Mouse (Mus musculus) intestine, embryonic 14.5 days (tissue): ENCODE results near the gene Olfr270. TPM values are rescaled to one million over a fixed set of nuclear protein-coding genes. Genes with fewer than 3 reads are reported as not detected.

ENCODE experiments used
- ATAC-seq: fragments of 200-750 bp; cut with Nextera tagmentation; replicated peaks from 2 replicates; pipeline ENCODE4 v1.8.0; 2017; ENCODE audit warnings: low read depth, moderate number of reproducible peaks, moderate TSS enrichment, moderate library complexity; ENCODE audit not compliant: low FRiP score, low TSS enrichment
- DNase-seq: peaks from one replicate; pipeline ENCODE4 v3.0.0-alpha.2; 2018; ENCODE audit warnings: low spot score
- H3K27ac ChIP-seq: fragments of 300-500 bp; sonication (generic); 2 replicates; pipeline ENCODE4 v1.5.1; 2014; ENCODE audit warnings: low read depth, mild to moderate bottlenecking, control low read depth
- H3K27me3 ChIP-seq: fragments of 300-500 bp; sonication (generic); replicated peaks from 2 replicates; pipeline ENCODE4 v1.6.1; 2014; ENCODE audit warnings: low read length, control low read depth; ENCODE audit not compliant: control insufficient read depth, insufficient read depth
- H3K36me3 ChIP-seq: fragments of 300-500 bp; sonication (generic); 2 replicates; pipeline ENCODE4 v1.6.1; 2014; ENCODE audit warnings: low read length, control low read depth; ENCODE audit not compliant: control insufficient read depth, insufficient read depth
- H3K4me1 ChIP-seq: fragments of 300-500 bp; sonication (generic); replicated peaks from 2 replicates; pipeline ENCODE4 v1.6.1; 2014; ENCODE audit warnings: low read length, control low read depth, mixed read lengths; ENCODE audit not compliant: control insufficient read depth, insufficient read depth
- H3K4me2 ChIP-seq: fragments of 300-500 bp; sonication (generic); 2 replicates; pipeline ENCODE4 v1.6.1; 2014; ENCODE audit warnings: low read length
- H3K4me3 ChIP-seq: fragments of 300-500 bp; sonication (generic); 2 replicates; pipeline ENCODE4 v1.5.1; 2014; ENCODE audit warnings: low read depth, low read length, control low read depth, mixed read lengths
- H3K9ac ChIP-seq: fragments of 300-500 bp; sonication (generic); 2 replicates; pipeline ENCODE4 v1.6.1; 2014; ENCODE audit warnings: mild to moderate bottlenecking, low read length
- H3K9me3 ChIP-seq: fragments of 300-500 bp; sonication (generic); 2 replicates; pipeline ENCODE4 v1.6.1; 2016; ENCODE audit warnings: low read length, control low read depth; ENCODE audit not compliant: control insufficient read depth
- WGBS: fragments of 180-500 bp; shearing (Covaris S2); extraction: QIAGEN DNeasy Blood & Tissue Kit; methylation state at CpG from one replicate; pipeline ENCODE4 v1.1.7; 2014; 5-methylcytosine and 5-hydroxymethylcytosine counted together
- polyA plus RNA-seq: library from polyadenylated mRNA; unstranded; fragments of >200 nt; fragmentation: Nextera tagmentation; extraction: Ambion mirVana; gene quantifications from 2 replicates; pipeline ENCODE4 v1.2.1, GENCODE M21; 2014

Olfr270 gene
- not detected in 2 replicates for polyA plus RNA-seq

- H3K36me3 ChIP-seq: no peaks in the 10 kb centered on the region
- no peaks in the 10 kb centered on the region for H3K4me1 ChIP-seq
- H3K4me2 ChIP-seq: no peak within 1 kb of the TSS
- no peak within 1 kb of the TSS for H3K9ac ChIP-seq
- no peak within 1 kb of the TSS for H3K27ac ChIP-seq
- DNase-seq (no peak), ATAC-seq (no peak)
- no peaks in the 10 kb centered on the region for H3K27me3 ChIP-seq
- no peaks in the 10 kb centered on the region for H3K9me3 ChIP-seq
- no peak within 1 kb of the TSS for H3K4me3 ChIP-seq
Observed at GRCm38 (mm10) chr4:52964247-52964646, at the start of gene Olfr270. Gene Olfr270 (plus strand): TSS chr4:52964547.

- Histone ChIP-seq H3K9ac (no peak overlapping the region), H3K27ac (no peak overlapping the region), H3K36me3 (no peaks in the 10 kb centered on the region), H3K4me3 (no peak overlapping the region), H3K27me3 (no peaks in the 10 kb centered on the region), H3K4me1 (no peaks in the 10 kb centered on the region), H3K9me3 (no peaks in the 10 kb centered on the region), H3K4me2 (no peak overlapping the region)
- DNase-seq: no peak
- WGBS: 82% methylated on average over 6 of the region's 6 CpGs
- ATAC-seq: no peak
Observed at GRCm38 (mm10) chr4:52916659-52917310, 47.6 kb upstream of the Olfr270 start.

- Histone ChIP-seq H3K9ac (no peak overlapping the region), H3K4me2 (no peak overlapping the region), H3K9me3 (no peaks in the 10 kb centered on the region), H3K36me3 (no peaks in the 10 kb centered on the region), H3K4me1 (no peaks in the 10 kb centered on the region), H3K27me3 (no peaks in the 10 kb centered on the region), H3K4me3 (no peak overlapping the region), H3K27ac (no peak overlapping the region)
- no peak for ATAC-seq
- DNase-seq: no peak
- 80% methylated on average over 2 of the region's 2 CpGs for WGBS
Observed at GRCm38 (mm10) chr4:52917311-52917688, 47.0 kb upstream of the Olfr270 start.

GRCm38 (mm10) chr4:52919078-52919477 lies 45.3 kb upstream of the Olfr270 start, which contains the start of gene Olfr272:
Gene Olfr272 (minus strand): TSS chr4:52919178.
- Histone ChIP-seq H3K4me1 (no peaks in the 10 kb centered on the region), H3K27ac (no peak within 1 kb of the TSS), H3K9me3 (no peaks in the 10 kb centered on the region), H3K9ac (no peak within 1 kb of the TSS), H3K27me3 (no peaks in the 10 kb centered on the region), H3K4me3 (no peak within 1 kb of the TSS), H3K36me3 (no peaks in the 10 kb centered on the region), H3K4me2 (no peak within 1 kb of the TSS)
- no peak for DNase-seq
- 90% methylated on average over 2 of the region's 2 CpGs for WGBS
- ATAC-seq: no peak

GRCm38 (mm10) chr4:52930480-52930879 lies 33.9 kb upstream of the Olfr270 start:
- DNase-seq (no peak), ATAC-seq (no peak)
- Histone ChIP-seq H3K27me3 (no peaks in the 10 kb centered on the region), H3K9ac (no peak overlapping the region), H3K4me2 (no peak overlapping the region), H3K27ac (no peak overlapping the region), H3K9me3 (no peaks in the 10 kb centered on the region), H3K36me3 (no peaks in the 10 kb centered on the region), H3K4me3 (no peak overlapping the region), H3K4me1 (no peaks in the 10 kb centered on the region)
- WGBS: 92% methylated on average over 4 of the region's 4 CpGs

GRCm38 (mm10) chr4:52946665-52947064 lies 17.7 kb upstream of the Olfr270 start:
- no peak for ATAC-seq
- Histone ChIP-seq H3K9ac (no peak overlapping the region), H3K4me3 (no peak overlapping the region), H3K4me1 (no peaks in the 10 kb centered on the region), H3K4me2 (no peak overlapping the region), H3K27ac (no peak overlapping the region), H3K9me3 (no peaks in the 10 kb centered on the region), H3K36me3 (no peaks in the 10 kb centered on the region), H3K27me3 (no peaks in the 10 kb centered on the region)
- no peak for DNase-seq

GRCm38 (mm10) chr4:52949005-52949404 lies 15.3 kb upstream of the Olfr270 start:
- Histone ChIP-seq H3K4me3 (no peak overlapping the region), H3K4me2 (no peak overlapping the region), H3K27ac (no peak overlapping the region), H3K9ac (no peak overlapping the region), H3K4me1 (no peaks in the 10 kb centered on the region), H3K27me3 (no peaks in the 10 kb centered on the region), H3K9me3 (no peaks in the 10 kb centered on the region), H3K36me3 (no peaks in the 10 kb centered on the region)
- DNase-seq (no peak), ATAC-seq (no peak)
- WGBS: 82% methylated on average over 2 of the region's 2 CpGs

GRCm38 (mm10) chr4:52958693-52959092 lies 5.7 kb upstream of the Olfr270 start:
- H3K4me1 ChIP-seq: no peaks in the 10 kb centered on the region
- no peaks in the 10 kb centered on the region for H3K36me3 ChIP-seq
- no peaks in the 10 kb centered on the region for H3K9me3 ChIP-seq
- no peak overlapping the region for H3K4me2 ChIP-seq
- no peak overlapping the region for H3K4me3 ChIP-seq
- H3K27me3 ChIP-seq: no peaks in the 10 kb centered on the region
- no peak for DNase-seq
- WGBS: 35% methylated on average over 4 of the region's 4 CpGs
- ATAC-seq: no peak; the same call in 1 of the 2 replicates
- H3K27ac ChIP-seq: no peak overlapping the region
- H3K9ac ChIP-seq: no peak overlapping the region

GRCm38 (mm10) chr4:52985216-52985615 lies 20.9 kb downstream of the Olfr270 start:
- H3K4me1 ChIP-seq: no peaks in the 10 kb centered on the region
- H3K36me3 ChIP-seq: no peaks in the 10 kb centered on the region
- ATAC-seq (no peak), DNase-seq (no peak)
- no peak overlapping the region for H3K27ac ChIP-seq
- no peaks in the 10 kb centered on the region for H3K9me3 ChIP-seq
- whole genome bisulfite sequencing: 67% methylated on average over 2 of the region's 2 CpGs
- no peaks in the 10 kb centered on the region for H3K27me3 ChIP-seq
- no peak overlapping the region for H3K4me2 ChIP-seq
- no peak overlapping the region for H3K9ac ChIP-seq
- no peak overlapping the region for H3K4me3 ChIP-seq
